Mouse (Mus musculus) mouse trophoblast stem cell (cell line): ENCODE data around the gene Snx10.

Experiments
- in situ Hi-C, 2 experiments: fragments of 300-500 bp; cut with MseI, MboI; formaldehyde crosslinking; loops; 2 replicates in 1 of 2; 3 replicates in 1 of 2; pipeline ENCODE4 v1.15.1; 2025

The Snx10 gene

DNA sequence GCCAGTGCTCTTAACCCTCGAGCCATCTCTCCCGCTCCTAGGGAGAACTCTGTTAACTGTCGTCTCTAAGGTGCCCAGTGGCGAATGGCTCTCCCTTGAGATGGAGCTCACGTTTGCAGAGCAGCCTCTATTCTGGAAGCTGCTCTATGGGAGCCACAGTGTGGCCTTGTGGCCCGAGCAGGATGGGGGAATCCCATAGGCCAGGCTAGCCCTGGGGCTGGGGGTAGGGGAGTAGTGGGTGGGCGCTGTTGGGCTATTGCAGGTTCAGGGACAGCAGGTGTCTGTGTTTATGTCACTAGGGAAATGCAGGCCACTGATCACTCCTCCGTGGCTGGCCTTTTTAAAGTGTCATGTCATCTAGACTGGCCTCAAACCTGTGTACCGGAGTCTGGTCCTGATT, 58.4 kb downstream of the Snx10 start:
- in situ Hi-C loops: loop anchor here (5.0 to 10.0 kb wide), 3 partner anchors 273 to 377 kb away; no protein-coding TSS in a partner anchor

DNA sequence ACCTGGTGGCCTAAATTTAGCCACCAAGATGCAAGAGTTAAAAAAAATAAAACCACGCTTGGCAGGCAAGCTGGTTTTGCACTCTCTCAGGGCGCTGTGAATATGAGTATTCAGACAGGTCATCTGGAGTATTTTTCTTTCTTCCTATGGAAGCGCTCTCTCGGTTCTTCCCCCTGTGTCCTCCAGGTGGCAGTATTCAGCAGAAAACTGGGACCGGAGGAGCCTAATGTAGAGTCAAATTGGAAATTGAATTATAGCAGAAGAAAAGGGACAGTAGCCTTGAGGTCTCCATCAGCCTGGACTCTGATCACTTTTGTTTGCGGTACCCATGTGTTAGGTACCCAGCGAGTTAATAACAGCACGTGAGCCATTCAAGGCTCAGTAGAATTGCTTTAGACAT, 62.3 kb downstream of the Snx10 start:
- in situ Hi-C loops: loop anchor here (5.0 to 10.0 kb wide), 3 partner anchors 269 to 381 kb away; no protein-coding TSS in a partner anchor

DNA sequence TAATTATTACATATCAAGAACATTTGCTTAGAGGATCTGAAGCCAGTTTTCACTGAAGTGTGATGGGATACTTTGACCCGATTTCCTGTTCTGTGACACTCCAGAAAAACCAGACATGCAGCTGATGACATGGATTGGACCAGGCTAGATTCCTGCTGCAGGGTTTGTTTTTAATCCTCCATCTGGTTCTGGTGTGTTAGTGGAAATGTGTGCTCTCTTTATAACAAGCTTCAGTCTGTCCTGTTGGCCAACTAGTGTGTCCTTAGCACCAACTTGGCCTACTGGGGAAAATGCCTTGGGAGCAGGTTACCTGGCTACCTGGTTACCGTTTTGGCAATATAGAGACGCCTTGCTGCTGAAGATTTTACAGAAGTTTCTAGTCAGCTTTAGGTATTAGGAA, 63.6 kb downstream of the Snx10 start:
- in situ Hi-C loops: loop anchor here (5.0 to 10.0 kb wide), 3 partner anchors 268 to 382 kb away; no protein-coding TSS in a partner anchor

DNA sequence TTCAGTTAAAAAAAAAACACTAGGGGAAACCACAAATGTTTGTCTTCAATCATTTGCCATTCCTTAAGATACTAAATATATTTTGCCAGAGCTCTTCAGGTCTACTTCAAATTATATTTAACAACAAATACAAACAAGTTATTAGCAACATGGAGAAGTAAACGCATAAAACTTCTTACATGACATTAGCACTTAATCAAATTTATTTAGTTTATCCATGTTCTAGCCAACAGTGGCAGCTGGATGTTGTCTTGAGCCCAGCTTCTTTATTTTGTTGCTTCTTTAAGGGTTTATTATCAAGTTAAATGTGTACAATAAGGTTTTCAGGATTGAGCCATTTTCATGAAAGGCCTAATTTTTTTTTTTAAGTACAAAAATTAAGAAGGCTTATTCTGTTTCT, 67.6 kb downstream of the Snx10 start:
- in situ Hi-C loops: no loop called here

DNA sequence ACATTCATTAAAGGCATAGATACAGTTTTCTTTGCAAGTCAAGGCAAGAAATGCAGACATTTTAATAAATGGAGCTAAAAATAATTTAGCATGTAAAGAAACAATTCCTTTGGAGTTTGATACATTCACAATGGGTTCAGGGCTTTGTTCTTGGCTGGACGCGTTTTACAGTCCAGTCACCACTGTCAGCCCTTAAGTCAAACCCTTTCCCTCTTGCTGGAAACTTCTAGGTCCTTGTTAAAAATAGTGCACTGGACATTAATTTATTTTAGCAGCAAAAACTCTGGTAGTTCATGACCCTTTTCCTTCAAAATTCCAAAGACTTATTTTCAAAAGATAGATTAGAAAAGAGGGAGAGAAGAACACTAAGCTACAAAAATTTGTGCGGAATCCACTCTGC, 68.1 kb downstream of the Snx10 start:
- in situ Hi-C loops: no loop called here

DNA sequence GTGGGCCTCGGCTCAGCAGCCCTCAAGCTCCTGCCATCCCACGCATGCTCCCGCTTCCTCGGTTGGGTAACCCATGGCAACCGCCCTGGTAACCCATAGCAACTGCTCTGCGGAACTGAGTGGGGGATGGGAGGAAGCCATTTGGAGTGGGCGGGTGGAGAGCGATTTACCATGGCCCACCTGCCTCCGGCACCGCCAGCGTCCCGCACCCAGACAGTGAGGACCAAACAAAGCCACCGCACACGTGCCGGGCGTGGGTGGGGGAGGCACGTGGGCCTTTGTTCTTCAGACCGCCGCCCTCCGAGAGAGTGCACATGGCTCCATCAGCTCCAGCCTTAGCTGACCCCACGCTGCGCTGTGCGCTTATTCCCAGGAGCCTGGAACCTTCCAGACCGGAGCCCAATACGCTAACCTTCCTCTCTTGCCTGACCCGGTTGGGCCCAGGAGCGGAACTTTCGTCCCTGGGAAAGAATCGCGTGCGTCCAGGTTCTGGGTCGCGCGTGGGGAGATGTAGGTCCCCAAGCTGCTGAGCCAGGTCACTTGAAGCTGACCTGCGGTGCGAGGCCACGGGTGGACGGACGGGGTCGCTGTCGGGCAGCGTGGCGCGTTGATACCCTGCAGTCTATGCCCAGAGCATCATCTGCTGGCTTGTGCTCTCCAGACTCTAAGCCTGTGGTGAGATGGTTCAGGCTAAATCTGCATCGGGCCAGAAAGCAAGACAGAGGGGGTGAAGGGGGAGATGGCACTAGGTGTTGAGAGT, 68.8 kb downstream of the Snx10 start:
- in situ Hi-C loops: no loop called here

DNA sequence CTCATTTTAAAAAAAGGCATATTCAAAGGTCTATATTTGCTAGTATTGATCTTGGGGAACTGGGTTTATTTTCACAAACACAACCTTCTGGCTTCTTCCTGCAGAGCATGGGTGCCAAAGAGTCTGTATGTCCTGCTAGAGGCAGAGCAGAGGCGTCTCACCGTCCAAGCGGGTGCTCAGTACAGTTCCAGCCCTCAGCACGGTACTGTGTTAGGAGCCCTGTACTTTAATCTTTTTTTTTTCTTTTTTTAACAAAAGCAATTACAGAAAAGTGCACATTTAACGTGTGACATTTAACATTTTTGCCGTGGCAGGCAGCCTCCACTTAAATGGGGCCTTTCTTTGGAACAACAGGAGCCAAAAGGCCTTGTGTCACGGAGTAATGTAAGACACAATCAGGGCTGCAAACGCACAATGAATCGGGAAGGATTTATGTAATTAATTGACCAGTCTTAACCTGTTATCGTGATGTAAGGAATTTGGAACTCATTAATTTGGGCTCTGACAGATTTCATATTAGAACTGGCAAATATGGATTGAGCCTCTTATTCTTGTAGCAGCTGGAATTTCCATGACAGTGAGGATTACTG, 69.8 kb downstream of the Snx10 start:
- in situ Hi-C loops: no loop called here

DNA sequence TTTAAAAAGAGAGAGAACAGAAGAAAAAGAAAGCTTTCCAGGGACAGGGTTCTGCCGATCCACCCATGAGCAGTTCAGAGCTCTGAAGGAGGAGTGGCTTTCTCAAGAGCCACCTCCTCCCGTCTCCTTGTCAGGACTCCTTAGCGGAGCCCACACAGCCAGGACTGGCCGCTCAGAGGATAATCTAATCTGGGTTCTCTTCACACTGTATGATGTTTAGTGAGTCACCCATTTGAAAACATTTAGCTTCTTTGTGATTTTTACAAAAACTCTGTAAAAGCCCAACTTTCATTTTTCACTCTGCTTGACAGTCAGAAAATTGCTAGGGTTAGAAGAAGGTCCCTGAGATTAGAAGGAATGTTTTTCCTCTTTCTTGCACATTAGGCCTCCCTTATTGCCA, 70.8 kb downstream of the Snx10 start:
- in situ Hi-C loops: no loop called here

DNA sequence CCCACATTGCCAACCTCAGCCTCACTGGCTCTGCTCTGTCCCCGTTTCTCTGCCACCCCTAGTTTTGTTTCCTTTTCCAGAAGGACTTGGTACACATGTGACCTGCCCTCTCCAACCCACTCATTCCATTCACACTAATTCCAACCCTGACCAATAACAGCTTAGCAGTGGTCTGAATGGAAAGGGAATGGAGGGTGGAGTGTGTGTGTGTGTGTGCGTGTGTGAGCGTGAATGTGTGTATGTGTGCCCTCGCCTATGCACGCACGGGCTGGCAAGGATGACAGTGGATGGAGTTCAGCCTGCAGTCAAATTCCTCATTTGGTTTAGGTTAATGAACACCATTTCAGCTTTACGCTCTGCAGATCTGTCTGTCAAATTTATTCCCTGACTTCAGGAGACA, 74.4 kb downstream of the Snx10 start:
- in situ Hi-C loops: no loop called here

DNA sequence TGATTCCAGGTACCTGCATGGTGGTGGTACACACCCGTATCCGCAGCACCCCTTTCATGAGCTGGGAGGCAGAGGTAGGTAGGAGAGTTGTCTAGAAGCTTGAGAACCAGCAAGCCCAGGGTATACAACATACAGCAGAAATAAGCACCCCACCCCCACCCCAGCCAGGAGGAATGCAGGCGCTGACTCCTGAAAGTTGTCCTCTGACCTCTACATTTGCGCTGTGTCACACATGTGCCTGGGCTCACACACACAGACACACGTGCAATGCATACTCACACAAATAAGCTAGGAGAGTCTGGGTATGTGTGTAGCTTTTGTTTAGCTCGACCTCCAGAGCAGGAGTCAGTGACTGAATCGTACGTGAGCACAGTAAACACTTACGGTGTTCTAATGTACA, 76.7 kb downstream of the Snx10 start:
- in situ Hi-C loops: loop anchor here in 1 of 2 experiments (10.0 to 25.0 kb wide), 2 partner anchors 244 to 612 kb away; partner anchors contain the start of genes Gm28308, Hoxa3, Hoxa5 and Hoxa6

DNA sequence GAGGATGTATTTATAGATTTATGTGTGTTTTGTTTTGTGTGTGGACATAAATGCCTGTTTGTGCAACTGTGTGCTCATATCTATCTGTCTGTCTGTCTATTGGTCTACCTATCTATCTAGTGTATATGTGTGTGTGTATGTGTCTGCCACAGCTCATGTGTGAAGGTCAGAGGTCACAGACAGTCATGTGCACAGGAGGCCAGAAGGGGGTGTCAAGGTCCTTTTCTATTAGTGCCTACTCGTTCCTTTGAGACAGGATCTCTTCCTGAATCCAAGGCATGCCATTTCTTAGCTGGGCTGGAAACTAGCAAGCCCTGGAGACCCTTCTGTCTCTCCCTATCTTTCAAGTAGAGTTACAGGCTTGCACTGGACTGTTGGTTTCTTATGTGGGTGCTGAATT, 78.6 kb downstream of the Snx10 start:
- in situ Hi-C loops: loop anchor here in 1 of 2 experiments (10.0 to 25.0 kb wide), 2 partner anchors 242 to 610 kb away; partner anchors contain the start of genes Gm28308, Hoxa3, Hoxa5 and Hoxa6

DNA sequence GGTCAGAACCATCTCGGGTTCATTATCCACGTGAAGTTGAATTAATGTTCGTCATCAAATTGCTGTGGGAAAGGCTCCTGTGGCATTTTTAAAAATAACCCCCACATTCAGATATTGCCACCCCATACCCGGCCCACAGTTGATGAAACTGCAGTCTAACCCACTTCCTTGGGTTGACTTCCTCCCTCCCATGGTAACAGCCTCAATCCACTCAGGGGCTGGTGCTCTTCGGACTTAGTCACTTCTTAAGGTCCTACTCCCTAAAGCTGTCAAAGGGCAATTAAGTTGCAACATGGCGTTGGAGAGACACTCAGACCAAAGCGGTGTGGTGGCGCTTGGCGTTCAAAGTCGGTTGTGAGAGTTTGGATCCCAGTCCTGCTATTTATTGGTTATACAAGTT, 80.0 kb downstream of the Snx10 start:
- in situ Hi-C loops: loop anchor here in 1 of 2 experiments (10.0 to 25.0 kb wide), 2 partner anchors 241 to 609 kb away; partner anchors contain the start of genes Gm28308, Hoxa3, Hoxa5 and Hoxa6

DNA sequence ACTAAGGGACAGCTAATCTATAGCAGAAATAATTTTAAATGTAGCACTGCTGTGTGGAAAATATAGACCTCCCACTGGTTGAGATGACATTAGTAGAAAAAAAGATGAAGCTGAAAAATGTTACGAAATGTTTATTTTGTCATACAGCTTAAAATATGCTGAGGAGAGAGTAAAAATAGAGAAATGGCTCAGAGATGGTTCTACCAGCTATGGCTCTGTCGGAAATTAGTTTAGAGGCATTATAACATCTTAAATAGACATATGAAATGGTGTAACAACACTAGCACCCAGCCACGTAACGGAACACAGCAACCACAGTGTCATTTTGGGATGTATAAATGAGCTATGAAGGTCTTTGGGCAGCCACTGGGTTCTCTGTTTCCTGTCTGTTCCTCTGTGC, 82.5 kb downstream of the Snx10 start:
- in situ Hi-C loops: loop anchor here in 1 of 2 experiments (10.0 to 25.0 kb wide), 2 partner anchors 239 to 606 kb away; partner anchors contain the start of genes Gm28308, Hoxa3, Hoxa5 and Hoxa6

DNA sequence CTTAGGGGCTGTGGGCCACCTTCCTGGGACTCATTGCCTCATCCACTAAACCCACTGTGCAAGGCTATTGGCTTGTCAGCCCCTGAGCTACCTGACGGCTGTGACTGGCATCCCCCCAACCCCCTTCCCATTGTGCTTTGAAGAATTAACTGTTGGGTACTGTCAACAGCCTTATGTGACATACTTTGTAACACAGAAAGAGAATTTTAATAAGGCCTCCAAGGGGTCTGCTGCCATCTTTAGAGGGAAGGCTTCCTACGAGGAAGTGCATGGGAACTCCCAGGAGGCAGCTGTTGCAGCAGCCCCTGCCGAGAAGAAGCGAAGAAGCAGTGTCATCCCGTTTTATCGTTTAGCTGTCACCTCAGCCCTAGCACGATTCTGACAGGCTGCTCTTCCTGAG, 83.1 kb downstream of the Snx10 start:
- in situ Hi-C loops: loop anchor here in 1 of 2 experiments (10.0 to 25.0 kb wide), 2 partner anchors 238 to 605 kb away; partner anchors contain the start of genes Gm28308, Hoxa3, Hoxa5 and Hoxa6

DNA sequence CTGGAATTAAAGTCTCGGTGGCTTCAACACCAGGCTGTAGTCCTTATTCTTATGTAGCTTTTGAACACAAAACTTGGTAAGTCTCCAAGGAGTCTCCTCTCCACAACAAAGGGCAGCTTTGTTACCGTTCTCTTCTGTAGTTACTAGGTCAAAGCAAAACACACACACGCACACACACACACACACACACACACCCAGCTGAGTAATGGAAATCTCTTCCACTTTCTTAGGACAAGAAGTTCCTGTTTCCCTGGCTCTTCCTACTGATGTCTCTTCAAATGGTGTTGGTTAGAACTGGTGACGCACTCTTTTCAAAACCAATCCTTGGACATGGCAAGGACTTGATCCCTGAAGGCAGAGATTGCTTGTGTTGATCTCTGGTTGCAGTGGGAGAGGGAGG, 87.9 kb downstream of the Snx10 start:
- in situ Hi-C loops: loop anchor here (5.0 to 25.0 kb wide), 2 partner anchors 231 to 601 kb away; partner anchors contain the start of genes Gm28308 (in 1 of the 2), Hoxa3 (in 1 of the 2), Hoxa5 (in 1 of the 2) and Hoxa6 (in 1 of the 2)

DNA sequence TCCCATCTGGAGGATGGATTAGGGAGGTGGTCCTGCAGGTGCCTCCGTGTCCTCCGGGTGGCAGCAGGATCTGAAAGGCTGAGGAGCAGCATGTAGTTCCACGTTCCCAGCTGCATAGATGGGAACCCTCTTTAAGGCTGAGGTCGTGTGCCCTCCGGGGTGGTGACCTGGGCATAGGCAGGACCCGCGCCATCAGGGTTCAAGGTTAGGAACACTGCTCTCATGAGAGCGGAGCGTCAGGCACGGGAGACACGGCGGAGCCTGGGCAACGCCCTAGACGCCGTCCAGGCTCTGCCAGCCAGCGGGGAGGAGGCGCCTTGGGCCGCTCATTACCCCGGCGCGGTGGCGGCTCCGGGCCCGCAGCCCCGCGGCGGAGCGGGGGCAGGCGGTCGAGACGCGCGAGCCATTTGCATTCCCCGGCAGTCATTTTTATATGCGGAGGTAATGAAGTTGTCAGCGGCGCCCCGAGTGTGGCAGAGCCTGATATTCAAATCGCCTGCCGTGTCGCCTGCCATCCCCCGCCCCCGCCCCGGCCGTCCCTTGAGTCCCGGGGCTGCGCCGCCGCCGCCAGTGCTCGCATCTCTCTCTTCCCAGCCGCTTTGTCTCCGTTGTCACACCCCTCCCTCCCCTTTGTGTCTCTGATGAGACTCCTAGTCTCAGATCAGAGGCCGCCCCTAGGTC, 88.8 kb downstream of the Snx10 start:
- in situ Hi-C loops: loop anchor here (5.0 to 25.0 kb wide), 2 partner anchors 230 to 600 kb away; partner anchors contain the start of genes Gm28308 (in 1 of the 2), Hoxa3 (in 1 of the 2), Hoxa5 (in 1 of the 2) and Hoxa6 (in 1 of the 2)

DNA sequence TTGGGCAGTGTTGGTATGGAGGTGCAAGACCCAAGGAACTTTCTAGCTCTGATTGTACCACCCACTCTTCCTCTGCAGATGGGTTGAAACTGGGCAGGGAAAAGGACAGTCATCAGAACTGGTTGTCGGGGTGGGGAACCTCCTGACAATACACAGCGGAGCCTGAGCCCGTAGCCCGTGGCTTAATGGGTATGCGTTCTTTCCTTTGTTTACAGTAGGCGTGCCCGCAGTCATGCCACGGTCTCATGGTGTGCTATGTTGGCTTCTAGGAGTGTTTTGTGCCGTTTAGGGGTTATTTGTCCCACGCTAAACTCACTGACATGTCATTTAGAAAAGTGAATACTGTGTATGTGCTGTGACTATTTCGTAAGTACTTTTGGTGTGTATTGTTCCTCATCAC, 90.0 kb downstream of the Snx10 start:
- in situ Hi-C loops: loop anchor here (5.0 to 25.0 kb wide), 2 partner anchors 229 to 599 kb away; partner anchors contain the start of genes Gm28308 (in 1 of the 2), Hoxa3 (in 1 of the 2), Hoxa5 (in 1 of the 2) and Hoxa6 (in 1 of the 2)

DNA sequence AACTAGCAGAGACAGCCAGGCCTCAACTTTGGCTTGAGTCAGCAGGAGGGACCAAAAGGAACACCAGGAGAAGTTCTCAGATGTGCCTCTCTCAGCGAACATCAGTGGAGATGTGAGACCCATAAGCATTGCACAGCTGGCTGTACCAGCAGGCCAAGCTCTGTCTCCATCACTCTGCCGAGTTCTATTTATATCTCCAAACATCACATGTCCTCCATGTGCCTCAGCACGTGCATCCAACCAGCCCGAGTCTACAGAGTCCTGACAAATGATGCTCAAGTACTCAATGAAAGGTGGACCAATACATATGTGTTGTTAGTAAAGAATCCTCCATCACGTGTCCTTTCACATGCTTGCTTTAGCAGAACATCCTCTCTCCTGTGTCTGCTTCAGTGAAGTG, 103.1 kb downstream of the Snx10 start:
- in situ Hi-C loops: no loop called here

DNA sequence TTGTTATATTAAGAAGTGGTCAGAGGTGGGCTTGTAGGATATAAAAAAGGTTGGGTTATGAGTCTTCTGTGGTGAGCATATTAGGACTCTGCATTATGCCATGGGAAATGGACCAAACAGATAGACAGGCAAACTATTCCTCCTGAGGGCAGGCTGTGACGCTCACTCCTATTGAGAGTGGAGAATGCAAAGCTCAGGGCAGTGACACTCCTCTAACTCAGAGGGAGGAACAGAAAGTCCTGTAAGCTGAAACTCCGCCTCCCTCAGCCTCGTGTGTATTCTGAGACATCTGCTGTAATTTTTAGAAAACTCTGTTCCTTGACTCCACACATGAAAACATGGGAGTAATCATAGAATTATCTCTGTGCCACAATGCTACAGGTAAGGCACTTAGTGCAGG, 106.0 kb downstream of the Snx10 start:
- in situ Hi-C loops: no loop called here

DNA sequence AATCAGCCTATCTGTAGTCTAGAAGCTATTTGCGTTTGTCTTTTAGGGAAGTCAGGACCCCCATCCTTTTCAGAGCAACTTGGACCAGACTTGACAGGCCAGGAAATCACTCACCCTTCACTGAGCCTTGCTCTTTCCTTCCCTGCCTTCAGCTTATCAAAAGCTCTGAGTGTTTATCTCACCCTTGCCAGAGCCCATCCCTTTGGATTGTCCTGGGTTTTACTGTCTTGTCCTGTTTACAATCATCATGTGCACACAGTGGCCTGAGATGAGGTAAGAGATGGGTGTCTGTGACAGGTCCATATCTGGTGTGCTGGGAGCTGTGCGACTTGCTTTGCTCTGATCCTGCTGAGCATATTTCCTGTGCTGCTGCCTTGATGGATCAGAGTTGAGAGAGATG, 106.5 kb downstream of the Snx10 start:
- in situ Hi-C loops: no loop called here

DNA sequence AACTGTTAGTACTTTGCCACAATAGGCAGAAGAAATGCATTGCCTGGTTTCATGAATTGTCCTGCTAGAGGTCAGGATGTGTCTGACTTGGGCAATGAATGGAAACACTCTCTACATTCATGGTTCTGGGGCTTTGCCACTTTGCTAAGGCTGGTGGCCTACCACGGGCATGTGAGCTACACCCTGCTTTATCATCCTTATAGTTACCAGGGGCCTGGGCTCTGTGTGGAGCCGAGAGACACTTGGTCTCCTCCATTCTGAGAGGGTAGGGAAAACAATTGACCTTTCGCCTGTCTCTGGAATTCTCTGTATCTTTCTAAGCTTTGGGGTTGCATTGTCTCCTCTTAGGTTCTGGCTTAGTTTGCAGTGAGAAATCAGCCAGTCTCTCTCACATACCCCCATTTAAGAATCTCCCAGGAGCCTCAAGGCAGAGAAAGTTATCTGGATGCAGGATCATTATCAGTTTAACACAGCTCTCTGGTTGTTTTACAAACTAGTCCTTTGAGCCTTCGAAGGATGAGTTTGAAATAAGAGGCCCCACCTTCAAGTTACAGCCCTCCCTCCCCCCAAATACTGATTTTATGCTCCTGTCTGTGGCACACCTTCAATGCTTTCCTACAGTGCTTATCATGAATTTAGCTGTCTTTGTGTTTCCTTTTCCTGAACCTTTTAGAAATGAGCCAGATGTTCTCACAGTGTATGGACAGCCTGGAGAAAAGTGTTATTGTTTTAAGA, 109.4 kb downstream of the Snx10 start:
- in situ Hi-C loops: no loop called here
